Mouse (Mus musculus) A20 (cell line): ENCODE measurements around the gene Ric3.
"Not testable (repeated sequence)": the region's sequence is repeated elsewhere in the genome, so short reads cannot be mapped to it uniquely, and the experiment has no call there.

Experiments used
- DNase-seq: peaks from one replicate; pipeline ENCODE4 v3.0.0-alpha.2; 2011; ENCODE audit warnings: low read depth, low spot score

The Ric3 gene

DNA sequence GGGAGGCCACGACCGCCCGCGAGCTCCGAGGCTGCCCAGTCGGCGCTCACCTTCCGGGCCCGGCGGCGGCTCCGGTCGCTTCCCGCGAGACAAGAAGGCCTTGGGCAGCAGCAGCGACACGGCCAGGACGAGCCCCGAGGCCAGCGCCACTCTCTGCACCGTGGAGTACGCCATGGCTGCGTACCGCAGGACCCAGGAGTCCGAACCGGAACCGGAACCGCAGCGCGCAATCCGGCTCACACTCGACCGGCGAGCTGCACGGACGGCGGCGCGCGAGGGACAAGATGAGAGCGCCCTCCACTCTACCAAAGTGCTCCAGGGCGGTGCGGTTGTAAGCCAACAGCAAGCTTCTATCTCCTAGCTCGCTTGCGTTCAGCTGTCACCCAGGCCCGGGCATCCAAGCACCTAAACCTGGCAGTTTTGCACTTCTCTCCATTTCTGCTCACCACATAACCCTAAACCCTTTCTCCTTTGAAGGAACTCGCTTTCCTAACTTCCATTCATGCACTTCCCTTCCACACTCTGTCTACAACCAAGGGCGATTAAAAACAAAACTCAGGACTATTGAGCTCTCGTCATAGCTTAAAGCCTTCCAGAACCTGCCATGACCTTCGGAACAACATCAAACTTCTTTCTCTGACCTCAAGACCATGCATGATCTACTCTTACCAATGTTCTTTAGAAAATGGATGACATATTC, at the start of gene Ric3:
TSS of gene Ric3 (minus strand) at position 219 of the 700 bp plus-strand sequence.
- no peak for DNase-seq

- no peak for DNase-seq
Observed at GRCm38 (mm10) chr7:109131565-109131964, 48.4 kb upstream of the Ric3 start.

GRCm38 (mm10) chr7:109129946-109130686, 47.0 kb upstream of the Ric3 start:
- peak; percentile 13 for DNase-seq

DNA sequence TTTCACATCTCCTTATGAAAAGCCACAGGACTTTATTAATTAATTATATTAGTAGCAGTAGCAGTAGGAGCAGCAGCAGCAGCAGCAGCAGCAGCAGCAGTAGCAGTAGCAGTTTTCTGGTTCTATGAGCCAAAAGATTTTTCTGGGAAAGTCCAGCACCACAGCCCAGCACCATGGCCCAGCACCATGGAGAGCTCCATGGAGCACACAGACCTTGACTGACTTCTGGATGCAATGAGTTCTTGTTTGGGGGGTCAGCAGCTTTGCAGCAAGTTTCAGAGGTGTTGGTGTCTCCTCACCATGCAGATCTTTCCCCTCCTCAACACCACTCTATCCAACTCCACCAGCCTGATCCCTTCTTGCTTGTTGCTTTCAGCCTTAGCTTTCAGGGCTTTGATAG, 46.3 kb upstream of the Ric3 start:
- DNase-seq, result no peak

GRCm38 (mm10) chr7:109115929-109116328, 32.8 kb upstream of the Ric3 start:
- DNase-seq, result no peak

GRCm38 (mm10) chr7:109115488-109115887, 32.4 kb upstream of the Ric3 start:
- not testable (repeated sequence) for DNase-seq

DNA sequence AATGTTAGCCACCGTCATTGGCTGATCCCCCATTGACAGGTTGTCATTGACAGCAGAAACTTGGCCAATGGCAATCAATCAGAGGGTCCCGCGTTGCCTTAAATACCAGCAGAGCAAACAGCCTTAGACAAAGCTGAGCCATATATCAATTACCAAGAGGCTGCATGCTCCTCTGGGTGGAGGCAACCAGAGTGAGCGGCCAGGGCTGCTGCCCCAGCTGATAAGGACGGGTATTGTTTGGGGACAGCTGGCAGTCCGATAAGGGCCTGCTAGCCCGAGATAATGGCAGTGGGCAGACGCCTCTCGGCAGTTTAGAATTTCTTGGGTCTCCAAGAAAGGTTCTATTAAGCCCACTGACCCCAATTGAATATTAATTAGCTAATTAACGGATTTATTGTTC, 31.8 kb upstream of the Ric3 start:
- DNase-seq, result no peak

DNA sequence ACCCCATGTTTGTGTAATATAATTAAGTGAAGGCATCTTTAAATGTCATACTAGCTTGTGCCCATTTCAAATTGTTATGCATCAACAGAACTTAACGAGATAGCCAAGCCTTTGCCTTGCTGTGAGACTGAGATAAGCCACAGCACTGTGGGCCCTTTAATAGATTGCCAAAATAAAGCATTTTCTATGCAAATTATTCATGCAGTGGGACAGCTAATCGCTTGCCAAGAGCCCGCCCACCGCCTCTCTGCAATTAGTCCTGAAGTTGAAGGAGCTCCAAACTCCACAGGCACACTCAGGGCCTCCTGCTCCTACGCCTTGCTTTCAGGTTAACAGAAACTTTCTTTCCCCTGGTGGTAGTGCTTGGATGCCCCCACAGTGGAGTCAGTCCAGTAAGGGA, 27.9 kb upstream of the Ric3 start:
- no peak for DNase-seq

GRCm38 (mm10) chr7:109104894-109105293, 21.8 kb upstream of the Ric3 start:
- no peak for DNase-seq

- DNase-seq, result no peak
Observed at GRCm38 (mm10) chr7:109101167-109101566, 18.0 kb upstream of the Ric3 start.

GRCm38 (mm10) chr7:109098145-109099018, 15.3 kb upstream of the Ric3 start:
- peak; percentile 23 for DNase-seq

DNA sequence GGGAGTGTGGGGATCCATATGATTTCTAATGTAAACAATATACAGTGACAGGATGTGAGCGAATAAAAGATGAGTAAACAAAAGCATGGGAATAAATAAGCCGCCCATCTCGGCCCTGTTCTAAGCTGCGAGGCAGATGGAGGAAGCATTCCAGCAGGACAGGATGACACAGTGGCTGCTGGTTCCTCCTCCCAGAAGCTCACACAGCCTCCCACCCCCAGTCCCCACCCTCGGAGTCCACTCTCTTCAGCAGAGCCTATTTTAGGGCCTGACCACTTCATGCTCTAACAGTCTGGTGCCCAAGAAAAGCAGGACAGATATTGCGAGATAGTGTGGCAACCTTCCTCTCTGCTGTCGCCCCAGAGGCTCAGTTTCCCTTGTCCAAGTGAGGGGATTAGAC, 14.1 kb upstream of the Ric3 start:
- no peak for DNase-seq

- DNase-seq, result no peak
Observed at GRCm38 (mm10) chr7:109096618-109097017, 13.5 kb upstream of the Ric3 start.

DNA sequence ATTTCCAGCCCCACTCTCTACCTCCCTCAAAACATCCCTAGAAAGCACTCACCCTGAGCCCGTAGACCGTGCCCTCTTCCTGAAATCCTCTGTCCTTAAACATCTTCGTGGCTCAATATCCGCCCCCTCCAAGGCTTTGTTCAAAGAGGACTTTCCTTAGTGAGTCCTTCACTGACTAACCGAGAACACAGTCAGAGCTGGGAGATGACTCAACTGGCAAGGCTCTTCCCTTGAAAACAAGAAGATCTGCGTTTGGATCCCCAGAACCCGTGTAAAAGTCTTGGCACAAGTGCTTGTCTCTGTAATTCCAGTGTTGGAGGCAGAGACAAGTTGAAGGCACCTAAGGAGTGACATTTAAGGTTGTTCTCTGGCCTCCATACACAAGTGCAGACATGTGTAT, 11.2 kb upstream of the Ric3 start:
- DNase-seq, result no peak

DNA sequence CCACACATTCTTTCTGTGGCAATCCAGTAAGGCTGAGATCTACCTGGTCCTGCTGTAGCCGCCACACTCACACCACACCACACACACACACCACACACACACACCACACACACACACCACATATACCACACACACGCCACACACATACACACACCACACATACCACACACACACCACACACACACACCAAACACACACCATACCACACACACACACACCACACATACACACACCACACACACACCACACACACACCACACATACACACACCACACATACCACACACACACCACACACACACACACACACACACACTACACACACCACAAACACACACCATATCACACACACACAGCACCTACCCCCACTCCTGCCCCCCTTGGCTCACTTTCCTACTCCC, 8.2 kb upstream of the Ric3 start:
- not testable (repeated sequence) for DNase-seq

DNA sequence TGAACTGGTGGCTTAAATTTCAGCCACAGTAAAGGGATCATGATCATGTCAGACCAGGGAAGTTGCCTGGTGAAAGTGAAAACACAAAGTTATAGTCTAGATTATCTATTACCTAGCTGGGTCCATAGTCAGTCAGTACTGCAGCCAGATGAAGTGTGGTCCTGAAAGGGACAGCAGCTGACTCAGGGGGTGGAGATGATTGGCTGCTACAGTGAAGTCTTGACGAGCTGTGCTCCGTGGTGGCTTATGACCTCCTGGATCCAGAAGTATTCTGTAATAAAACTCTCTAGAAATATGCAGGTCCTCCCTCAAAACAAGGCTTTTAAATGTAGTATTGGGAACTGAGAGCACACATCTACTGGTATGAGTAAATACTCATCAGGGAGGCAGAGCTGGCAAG, 3.8 kb upstream of the Ric3 start:
- DNase-seq, result no peak

GRCm38 (mm10) chr7:109083813-109084184, 668 bp upstream of the Ric3 start:
- DNase-seq, result no peak

- DNase-seq, result no peak
Observed at GRCm38 (mm10) chr7:109082269-109083112, 640 bp downstream of the Ric3 start.

DNA sequence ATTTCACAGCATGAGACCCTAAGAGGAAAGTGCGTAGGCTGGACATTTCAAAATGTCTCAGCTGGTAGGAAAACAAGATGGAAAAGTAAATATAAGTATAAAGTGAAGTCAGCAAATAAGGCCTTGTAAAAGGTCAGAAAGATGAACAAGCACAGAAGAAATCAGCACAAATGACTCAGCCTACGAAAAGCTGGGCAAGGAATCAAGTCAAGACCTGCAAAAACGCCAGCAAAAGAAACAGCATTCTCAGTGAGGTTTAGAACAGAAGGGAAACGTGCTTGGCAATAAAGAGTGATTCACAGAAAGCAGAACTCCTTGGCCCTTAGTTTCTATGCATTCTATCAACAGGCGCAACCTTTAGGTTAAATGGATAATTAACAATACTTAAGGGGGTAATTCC, 10.8 kb downstream of the Ric3 start:
- no peak for DNase-seq

GRCm38 (mm10) chr7:109069641-109070040, 13.5 kb downstream of the Ric3 start:
- DNase-seq, result no peak

DNA sequence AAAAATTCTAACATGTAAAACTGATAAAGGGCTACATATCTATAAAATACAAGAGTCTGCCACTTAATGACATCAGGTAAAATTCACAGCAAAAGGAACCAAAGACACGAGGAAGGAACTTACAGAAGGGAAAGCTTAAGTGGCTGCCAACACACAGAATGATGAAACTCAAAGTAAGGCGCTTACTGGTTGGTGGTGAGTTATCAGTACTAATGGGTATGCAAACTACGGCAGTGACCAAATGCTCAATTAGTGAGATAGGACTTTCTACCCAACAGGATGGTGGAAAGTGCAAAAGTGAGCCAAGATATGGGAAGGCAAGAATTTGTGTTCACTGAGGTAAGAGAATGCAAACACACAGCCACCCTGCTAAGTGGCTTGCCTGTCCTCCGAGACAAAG, 23.6 kb downstream of the Ric3 start:
- no peak for DNase-seq
